Mouse (Mus musculus): ENCODE measurements at regions not wholly inside any gene's neighbourhood (a gene's known extent, or its start where the extent isn't known, plus 50 kb on each side); places are given as distances from the start of the nearest gene placed in this dataset. TPM values are rescaled to one million over a fixed set of nuclear protein-coding genes. Genes with fewer than 3 reads are reported as not detected.

GRCm38 (mm10) chr3:6228685-6229084 is 391.6 kb downstream of the 1700008P02Rik start:
- 60% methylated on average over 1 of the region's 1 CpGs for WGBS
- no peaks in the 10 kb centered on the region for H3K27me3 ChIP-seq (replicated peaks; ENCODE audit: control insufficient read depth, insufficient read depth, low read length)
- no peaks in the 10 kb centered on the region for H3K9me3 ChIP-seq (ENCODE audit: control insufficient read depth, low read length)
- H3K9ac ChIP-seq (replicated peaks; ENCODE audit: low read depth, low read length): no peak overlapping the region
- H3K4me3 ChIP-seq (replicated peaks; ENCODE audit: low read length): no peak overlapping the region
- no peaks in the 10 kb centered on the region for H3K36me3 ChIP-seq (ENCODE audit: control insufficient read depth, insufficient read depth)
- no peak for ATAC-seq
- H3K4me1 ChIP-seq (replicated peaks; ENCODE audit: control insufficient read depth, insufficient read depth, low read length): no peaks in the 10 kb centered on the region
- H3K4me2 ChIP-seq (ENCODE audit: low read length): no peak overlapping the region
- no peak overlapping the region for H3K27ac ChIP-seq (ENCODE audit: low read length)

Small RNA genes in the stretch of these regions (microRNA-seq; reads per million reads assigned to microRNA genes)
- gene Gm25144: not detected
- gene Gm25352: not detected

All from forebrain, embryonic 16.5 days (tissue).